Mouse (Mus musculus): Measurements from ENCODE around the gene Rgs7bp.

- no peak for TF ChIP-seq CTCF (IDR thresholded peaks at IDR 0.05; ENCODE audit: low read depth)
- TF ChIP-seq EP300 (IDR thresholded peaks at IDR 0.05; ENCODE audit: low read depth) = no peak
These were observed 118.1 kb downstream of the Rgs7bp start for GRCm38 (mm10) chr13:104936586-104936985.

Data from liver, postnatal 0 days (tissue).